8 mouse cellular contexts compared by ENCODE assay signal in genomic region chr1:186749675-186750283, GRCm38 (mm10). TPM values are rescaled to one million over a fixed set of nuclear protein-coding genes. Genes with fewer than 3 reads are reported as not detected.
DNase-seq lines count a peak whose midpoint lies in the region; ATAC-seq and TF ChIP-seq lines count a peak whose summit lies in the region.

No protein-coding gene starts in this region.

- WGBS in lung, adult 2 months: 34% methylated on average over 10 of the region's 10 CpGs
- 31% methylated on average over 10 of the region's 10 CpGs for WGBS in liver, embryonic 16.5 days (ENCODE audit: insufficient replicate concordance)

- ATAC-seq in granulocyte monocyte progenitor cell, adult 5-6 weeks (replicated peaks; ENCODE audit: poor library complexity, severe bottlenecking): 0 out of 2 replicates have a peak, but pooled peaks have one; percentile 9
- no peak for ATAC-seq in liver, embryonic 16.5 days (ENCODE audit: low read depth)

- H3K27ac ChIP-seq in liver, embryonic 16.5 days (ENCODE audit: low read length): peak overlapping the region; percentile 65; the same call in 1 of the 2 replicates

- H3K9ac ChIP-seq in liver, embryonic 16.5 days (ENCODE audit: low read depth, low read length): peak overlapping the region; percentile 78

- H3K27me3 ChIP-seq in liver, embryonic 16.5 days (ENCODE audit: control insufficient read depth, insufficient read depth, low read depth, low read length): no peaks in the 10 kb centered on the region

- TF ChIP-seq POLR2A in lung, adult 2 months (IDR thresholded peaks at IDR 0.05; ENCODE audit: borderline replicate concordance, extremely low read depth, low read depth, low read length): no peak

- H3K4me1 ChIP-seq in lung, adult 2 months (ENCODE audit: control insufficient read depth, insufficient read depth, low read length): peaks cover 4% of the 10 kb centered on the region; the same call in 1 of the 2 replicates
- H3K4me1 ChIP-seq in liver, embryonic 16.5 days (ENCODE audit: control insufficient read depth, low read depth, low read length): peaks cover 12% of the 10 kb centered on the region

- peak overlapping the region; percentile 77 for H3K4me2 ChIP-seq in liver, embryonic 16.5 days (ENCODE audit: low read depth, low read length)

- TF ChIP-seq CTCF in lung, adult 2 months (IDR thresholded peaks at IDR 0.05; ENCODE audit: insufficient read depth, low read length): no peak

- H3K9me3 ChIP-seq in liver, embryonic 16.5 days (replicated peaks; ENCODE audit: control insufficient read depth, low read length): no peaks in the 10 kb centered on the region

- H3K36me3 ChIP-seq in liver, embryonic 16.5 days (ENCODE audit: control insufficient read depth, insufficient read depth): no peaks in the 10 kb centered on the region

- DNase-seq in lung, adult 2 months: peak; percentile 4
- DNase-seq in lung, postnatal 36 days: no peak
- peak; percentile 7 for DNase-seq in cerebellum, adult 11-12 months
- no peak for DNase-seq in Muller cell, postnatal 12 days (ENCODE audit: inconsistent ontology term)
- no peak for DNase-seq in urinary bladder, postnatal 14 days (ENCODE audit: low spot score)
- DNase-seq in right cerebral cortex, adult 18-20 months: no peak

- peak overlapping the region; percentile 94 for H3K4me3 ChIP-seq in lung, adult 2 months (replicated peaks; ENCODE audit: extremely low read depth, low read depth, low read length)
- H3K4me3 ChIP-seq in liver, embryonic 16.5 days (ENCODE audit: low read depth, low read length): peak overlapping the region; percentile 76

RNA-seq across cellular contexts. Expression of gene Rrp15, which starts 0.6 kb away (rescaled TPM):
- 2.3 and 3.4 TPM in 2 replicates for polyA plus RNA-seq in lung, adult 2 months (2012; rRNA removed)
- 44.3 and 48.1 TPM in 2 replicates for total RNA-seq in granulocyte monocyte progenitor cell, adult 5-6 weeks (2014; fragmentation: Nextera tagmentation)
- total RNA-seq in granulocyte monocyte progenitor cell, adult 5-6 weeks (2017): 135 and 142 TPM in 2 replicates
- 21.0 and 21.9 TPM in 2 replicates for polyA plus RNA-seq in liver, embryonic 16.5 days (2015; fragmentation: Nextera tagmentation; extraction: Ambion mirVana)

RNA-seq across cellular contexts. Expression of gene Tgfb2, which starts 44.0 kb away (rescaled TPM):
- polyA plus RNA-seq in lung, adult 2 months (2012; rRNA removed): 5.6 and 5.9 TPM in 2 replicates
- 5.1 TPM in 1 of 2 replicates, not detected in the other for total RNA-seq in granulocyte monocyte progenitor cell, adult 5-6 weeks (2014; fragmentation: Nextera tagmentation)
- total RNA-seq in granulocyte monocyte progenitor cell, adult 5-6 weeks (2017): not detected in 2 replicates
- polyA plus RNA-seq in liver, embryonic 16.5 days (2015; fragmentation: Nextera tagmentation; extraction: Ambion mirVana): 0.89 and 1.7 TPM in 2 replicates

Comparison
In these comparisons a context has a peak if more than half of its experiments do, and no peak if none do; other contexts are left out.
1. DNase-seq: peak in lung, adult 2 months (single experiment) and cerebellum, adult 11-12 months (single experiment); none in lung, postnatal 36 days (single experiment), Muller cell, postnatal 12 days (single experiment), urinary bladder, postnatal 14 days (single experiment) and right cerebral cortex, adult 18-20 months (single experiment).